Mouse (Mus musculus): ENCODE measurements around the gene Tigd3.

DNA sequence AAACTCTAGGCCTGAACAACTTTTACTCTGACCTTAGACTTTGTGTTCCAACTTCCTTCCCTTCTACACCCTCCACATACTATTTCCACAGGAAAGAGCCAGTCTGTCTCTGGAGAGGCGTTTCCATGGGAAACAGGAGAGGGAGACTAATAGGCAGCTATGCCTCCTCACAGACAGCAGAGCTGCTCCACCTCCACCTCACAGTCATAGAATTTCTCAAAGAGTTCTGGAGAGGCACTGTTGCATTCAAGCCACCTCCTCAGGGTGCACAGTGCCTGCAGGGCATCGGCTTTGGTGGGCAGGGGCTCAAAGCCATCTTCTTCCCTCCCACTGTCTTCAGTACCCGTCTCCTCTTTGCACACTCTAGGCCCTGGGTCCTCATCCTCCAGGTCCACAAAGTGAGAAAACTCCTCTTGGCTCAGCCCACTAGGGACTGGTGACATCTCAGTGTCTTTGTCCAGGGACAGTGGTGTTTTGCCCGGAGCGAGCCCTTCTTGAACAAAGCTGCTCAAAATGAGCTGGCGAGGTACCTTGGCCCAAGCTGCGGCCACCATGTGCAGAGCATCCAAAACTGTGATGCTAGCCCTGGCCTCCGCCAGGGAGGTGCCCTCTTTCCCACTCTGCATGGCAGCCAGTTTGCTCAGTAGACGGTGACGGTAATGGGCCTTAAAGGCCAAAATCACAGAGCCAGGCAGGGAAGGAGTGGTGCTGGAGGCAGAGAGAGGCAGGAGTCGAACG lies 2.3 kb downstream of the Tigd3 start:
- TF ChIP-seq POLR2A (IDR thresholded peaks at IDR 0.05; ENCODE audit: control insufficient read depth, low read depth, low read length) (no peak), CTCF (IDR thresholded peaks at IDR 0.05; ENCODE audit: control insufficient read depth, insufficient read depth, insufficient replicate concordance, low read depth, low read length) (no peak)
